Mouse (Mus musculus): ENCODE measurements at regions not wholly inside any gene's neighbourhood (a gene's known extent, or its start where the extent isn't known, plus 50 kb on each side); places are given as distances from the start of the nearest gene placed in this dataset.

- TF ChIP-seq USF1 (IDR thresholded peaks at IDR 0.05; ENCODE audit: low read depth, low read length) (no peak), CTCF (conservative IDR thresholded peaks at IDR 0.05 in 1 of 2, IDR thresholded peaks at IDR 0.05 in 1 of 2; ENCODE audit: low read depth in 2 of 2, low read length in 2 of 2) (no peak), POLR2A (IDR thresholded peaks at IDR 0.05; ENCODE audit: low read depth, low read length) (no peak), MEF2A (IDR thresholded peaks at IDR 0.05; ENCODE audit: borderline replicate concordance, low read depth, low read length) (no peak), TCF12 (IDR thresholded peaks at IDR 0.05; ENCODE audit: low read depth, low read length) (no peak), SMC3 (IDR thresholded peaks at IDR 0.05; ENCODE audit: low read depth, low read length) (no peak), EP300 (IDR thresholded peaks at IDR 0.05; ENCODE audit: low read length) (no peak), USF2 (conservative IDR thresholded peaks at IDR 0.05; ENCODE audit: low read depth, low read length) (no peak), TBP (conservative IDR thresholded peaks at IDR 0.05; ENCODE audit: low read depth, low read length) (no peak), HCFC1 (IDR thresholded peaks at IDR 0.05; ENCODE audit: low read depth, low read length) (no peak), MAFK (IDR thresholded peaks at IDR 0.05; ENCODE audit: insufficient replicate concordance, low read length) (no peak), RCOR1 (conservative IDR thresholded peaks at IDR 0.05; ENCODE audit: low read depth, low read length) (no peak), SIN3A (IDR thresholded peaks at IDR 0.05; ENCODE audit: low read length) (no peak), UBTF (IDR thresholded peaks at IDR 0.05; ENCODE audit: low read depth, low read length) (no peak)
These were observed 424.1 kb upstream of the Fam92a start for GRCm38 (mm10) chr4:12595801-12596515.
